Mouse (Mus musculus): ENCODE results near the gene Xrra1. TPM values are rescaled to one million over a fixed set of nuclear protein-coding genes. Genes with fewer than 3 reads are reported as not detected.

Xrra1 gene
- polyA plus RNA-seq, 1 experiment from 2014 or later: 0.42 TPM

DNA sequence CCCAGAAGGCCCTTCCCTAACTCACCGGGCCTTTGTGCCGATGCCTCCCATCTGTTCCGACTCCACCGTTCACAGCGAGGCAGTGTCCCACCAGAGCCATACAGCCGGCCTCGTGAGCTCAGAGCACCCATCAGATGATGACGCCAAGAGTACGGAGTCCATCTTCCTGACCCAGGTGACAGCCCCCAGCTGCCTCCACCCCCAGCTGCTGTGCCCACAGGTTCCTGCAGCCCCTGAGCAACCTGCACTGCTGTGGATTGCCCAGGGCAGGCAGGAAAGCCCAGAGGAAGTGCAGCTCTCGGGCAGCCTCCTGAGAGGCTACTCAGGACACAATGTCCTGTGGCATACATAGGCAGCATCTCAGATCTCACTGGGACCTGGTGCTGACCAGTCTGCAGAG is 55.4 kb downstream of the Xrra1 start:
- no peak for ATAC-seq (ENCODE audit: low read depth)
- Histone ChIP-seq H3K4me2 (ENCODE audit: low read depth, low read length) (no peak overlapping the region), H3K36me3 (ENCODE audit: control insufficient read depth, insufficient read depth, low read length) (peaks cover under 1% of the 10 kb centered on the region; the same call in 1 of the 2 replicates), H3K4me3 (ENCODE audit: low read depth, low read length) (no peak overlapping the region), H3K9me3 (ENCODE audit: control insufficient read depth, low read length) (no peaks in the 10 kb centered on the region), H3K27ac (replicated peaks; ENCODE audit: low read depth, low read length) (no peak overlapping the region), H3K27me3 (replicated peaks; ENCODE audit: control insufficient read depth, insufficient read depth, low read length) (peaks cover 18% of the 10 kb centered on the region; the same call in 1 of the 2 replicates), H3K4me1 (ENCODE audit: control insufficient read depth, insufficient read depth, low read length) (peaks cover 12% of the 10 kb centered on the region; the same call in 1 of the 2 replicates), H3K9ac (ENCODE audit: low read depth, low read length) (no peak overlapping the region)
- DNase-seq (ENCODE audit: low spot score): no peak
- 89% methylated on average over 9 of the region's 10 CpGs for WGBS

DNA sequence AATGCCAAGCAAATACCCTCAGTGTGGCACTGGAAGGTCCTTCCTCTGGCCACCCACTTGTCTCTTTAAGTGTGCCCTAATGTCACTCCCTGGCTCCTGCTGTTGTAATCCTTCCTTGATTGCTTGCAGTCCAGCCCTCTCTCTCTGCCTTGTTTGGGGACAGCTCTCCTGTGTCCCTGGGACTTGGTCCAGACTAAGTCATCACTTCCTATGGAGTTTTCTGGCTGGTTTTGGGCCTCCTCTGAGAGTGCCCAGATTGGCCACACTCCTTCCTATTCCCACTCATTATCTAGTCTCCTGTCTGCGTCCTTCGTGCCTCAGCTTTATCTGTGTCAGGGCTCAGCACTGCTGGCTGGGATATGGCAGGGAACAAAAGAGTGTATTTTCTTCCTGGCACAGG is 56.6 kb downstream of the Xrra1 start:
- Histone ChIP-seq H3K4me1 (ENCODE audit: control insufficient read depth, insufficient read depth, low read length) (peaks cover 12% of the 10 kb centered on the region; the same call in 1 of the 2 replicates), H3K27ac (replicated peaks; ENCODE audit: low read depth, low read length) (no peak overlapping the region), H3K36me3 (ENCODE audit: control insufficient read depth, insufficient read depth, low read length) (peaks cover 4% of the 10 kb centered on the region; the same call in 1 of the 2 replicates), H3K9me3 (ENCODE audit: control insufficient read depth, low read length) (no peaks in the 10 kb centered on the region), H3K4me3 (ENCODE audit: low read depth, low read length) (no peak overlapping the region), H3K27me3 (replicated peaks; ENCODE audit: control insufficient read depth, insufficient read depth, low read length) (peaks cover 21% of the 10 kb centered on the region; the same call in 1 of the 2 replicates), H3K9ac (ENCODE audit: low read depth, low read length) (no peak overlapping the region), H3K4me2 (ENCODE audit: low read depth, low read length) (no peak overlapping the region)
- 76% methylated on average over 2 of the region's 2 CpGs for whole genome bisulfite sequencing
- ATAC-seq (ENCODE audit: low read depth): no peak
- no peak for DNase-seq (ENCODE audit: low spot score)

DNA sequence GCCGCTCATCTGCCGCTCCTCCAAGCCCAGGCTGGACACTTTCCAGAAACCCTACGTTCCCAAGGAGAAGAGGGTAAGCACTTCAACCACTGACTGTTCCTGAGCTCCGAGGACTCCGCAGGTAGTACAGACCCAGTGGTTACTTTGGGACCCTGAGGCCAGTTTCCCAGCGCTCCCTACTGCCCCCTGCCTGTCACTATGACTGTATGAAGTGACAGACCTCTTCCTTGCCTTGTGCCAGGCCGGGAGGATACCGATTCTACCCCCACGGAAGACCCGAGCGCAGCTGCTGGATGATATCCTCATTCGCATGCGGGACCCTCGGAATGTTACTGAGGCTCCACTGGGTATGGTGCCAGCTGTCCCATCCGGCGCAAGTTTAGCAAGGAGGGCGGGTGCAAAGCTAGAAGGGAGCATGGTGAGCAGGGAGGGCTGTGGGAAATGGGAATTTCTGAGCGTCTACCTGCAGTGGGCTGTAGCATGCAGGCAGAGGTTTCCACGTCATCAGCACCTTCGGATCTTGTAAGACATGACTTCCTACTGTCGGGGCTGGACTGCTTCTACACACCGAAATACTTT is 57.9 kb downstream of the Xrra1 start:
- ATAC-seq (ENCODE audit: low read depth) (peak; percentile 60), DNase-seq (ENCODE audit: low spot score) (peak; percentile 41)
- Histone ChIP-seq H3K4me2 (ENCODE audit: low read depth, low read length) (peak overlapping the region; percentile 87), H3K27me3 (replicated peaks; ENCODE audit: control insufficient read depth, insufficient read depth, low read length) (peaks cover 21% of the 10 kb centered on the region; the same call in 1 of the 2 replicates), H3K36me3 (ENCODE audit: control insufficient read depth, insufficient read depth, low read length) (peaks cover 9% of the 10 kb centered on the region), H3K27ac (replicated peaks; ENCODE audit: low read depth, low read length) (no peak overlapping the region), H3K9ac (ENCODE audit: low read depth, low read length) (peak overlapping the region; percentile 61), H3K9me3 (ENCODE audit: control insufficient read depth, low read length) (no peaks in the 10 kb centered on the region), H3K4me3 (ENCODE audit: low read depth, low read length) (peak overlapping the region; percentile 40), H3K4me1 (ENCODE audit: control insufficient read depth, insufficient read depth, low read length) (peaks cover 12% of the 10 kb centered on the region; the same call in 1 of the 2 replicates)
- 4% methylated on average over 22 of the region's 22 CpGs for WGBS

- WGBS: 2% methylated on average over 34 of the region's 36 CpGs
- Histone ChIP-seq H3K4me2 (ENCODE audit: low read depth, low read length) (peak overlapping the region; percentile 87), H3K27me3 (replicated peaks; ENCODE audit: control insufficient read depth, insufficient read depth, low read length) (peaks cover 21% of the 10 kb centered on the region; the same call in 1 of the 2 replicates), H3K4me1 (ENCODE audit: control insufficient read depth, insufficient read depth, low read length) (peaks cover 12% of the 10 kb centered on the region; the same call in 1 of the 2 replicates), H3K4me3 (ENCODE audit: low read depth, low read length) (peak overlapping the region; percentile 40), H3K9ac (ENCODE audit: low read depth, low read length) (peak overlapping the region; percentile 61), H3K27ac (replicated peaks; ENCODE audit: low read depth, low read length) (no peak overlapping the region), H3K9me3 (ENCODE audit: control insufficient read depth, low read length) (no peaks in the 10 kb centered on the region), H3K36me3 (ENCODE audit: control insufficient read depth, insufficient read depth, low read length) (peaks cover 12% of the 10 kb centered on the region)
- ATAC-seq (ENCODE audit: low read depth) (peak; percentile 73), DNase-seq (ENCODE audit: low spot score) (peak; percentile 64)
These were observed 58.5 kb downstream of the Xrra1 start for GRCm38 (mm10) chr7:99917320-99917844.

DNA sequence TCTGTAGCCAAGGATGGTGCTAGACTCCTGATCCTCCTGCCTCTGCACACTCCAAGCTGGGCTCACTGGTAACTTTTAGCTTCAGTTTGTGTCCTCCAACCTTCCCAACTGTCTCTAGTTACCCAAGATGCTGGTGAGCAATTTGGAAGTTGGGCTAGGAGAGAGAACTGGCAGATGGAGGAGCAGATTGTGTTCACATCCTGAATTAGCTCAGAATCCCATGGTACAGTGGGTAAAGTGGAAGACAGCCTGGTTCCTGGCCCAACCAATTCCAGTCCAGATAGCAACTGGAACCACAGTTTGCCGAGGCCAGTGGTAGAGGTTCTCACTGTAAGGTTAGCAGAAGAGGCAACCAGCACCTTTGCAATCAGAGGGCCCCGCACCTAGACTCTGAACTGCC is 60.2 kb downstream of the Xrra1 start:
- no peak overlapping the region for H3K9ac ChIP-seq (ENCODE audit: low read depth, low read length)
- no peak for ATAC-seq (ENCODE audit: low read depth)
- no peak for DNase-seq (ENCODE audit: low spot score)

GRCm38 (mm10) chr7:99919971-99920370 is 61.1 kb downstream of the Xrra1 start:
- no peak for DNase-seq (ENCODE audit: low spot score)
- ATAC-seq (ENCODE audit: low read depth): no peak
- peaks cover 35% of the 10 kb centered on the region for H3K36me3 ChIP-seq (ENCODE audit: control insufficient read depth, insufficient read depth, low read length)

More for the DNA sequence above, 60.2 kb downstream of the Xrra1 start:
- no peaks in the 10 kb centered on the region for H3K9me3 ChIP-seq (ENCODE audit: control insufficient read depth, low read length)
- H3K4me1 ChIP-seq (ENCODE audit: control insufficient read depth, insufficient read depth, low read length): peaks cover 12% of the 10 kb centered on the region; the same call in 1 of the 2 replicates
- no peak overlapping the region for H3K27ac ChIP-seq (replicated peaks; ENCODE audit: low read depth, low read length)
- WGBS: 100% methylated on average over 2 of the region's 2 CpGs
- peaks cover 21% of the 10 kb centered on the region; the same call in 1 of the 2 replicates for H3K27me3 ChIP-seq (replicated peaks; ENCODE audit: control insufficient read depth, insufficient read depth, low read length)
- H3K36me3 ChIP-seq (ENCODE audit: control insufficient read depth, insufficient read depth, low read length): peaks cover 27% of the 10 kb centered on the region
- H3K4me2 ChIP-seq (ENCODE audit: low read depth, low read length): no peak overlapping the region
- no peak overlapping the region for H3K4me3 ChIP-seq (ENCODE audit: low read depth, low read length)

DNA sequence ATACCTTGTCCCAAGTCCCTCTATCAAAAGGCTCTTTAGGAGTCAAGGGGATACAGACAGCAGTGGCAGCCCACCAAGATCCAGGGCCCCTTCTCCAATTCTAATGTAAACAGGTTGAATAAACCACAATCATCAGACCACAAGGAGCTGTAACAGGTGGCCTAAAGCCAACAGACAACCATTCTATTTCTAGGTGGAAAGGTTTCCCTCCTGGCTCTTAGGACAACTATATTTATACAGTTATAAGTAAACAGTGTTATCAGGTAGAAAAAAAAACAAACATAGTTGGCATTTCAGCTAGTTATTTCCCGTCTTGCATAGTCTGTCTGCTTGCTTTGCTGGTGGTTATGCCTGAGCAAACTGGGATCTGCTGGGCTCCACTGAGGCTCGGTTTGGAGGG is 61.5 kb downstream of the Xrra1 start:
- WGBS: 79% methylated on average over 2 of the region's 2 CpGs
- H3K9me3 ChIP-seq (ENCODE audit: control insufficient read depth, low read length): no peaks in the 10 kb centered on the region
- no peak for DNase-seq (ENCODE audit: low spot score)
- H3K27me3 ChIP-seq (replicated peaks; ENCODE audit: control insufficient read depth, insufficient read depth, low read length): peaks cover 21% of the 10 kb centered on the region; the same call in 1 of the 2 replicates
- ATAC-seq (ENCODE audit: low read depth): no peak
- H3K4me2 ChIP-seq (ENCODE audit: low read depth, low read length): no peak overlapping the region
- H3K4me3 ChIP-seq (ENCODE audit: low read depth, low read length): no peak overlapping the region
- peaks cover 39% of the 10 kb centered on the region for H3K36me3 ChIP-seq (ENCODE audit: control insufficient read depth, insufficient read depth, low read length)
- H3K27ac ChIP-seq (replicated peaks; ENCODE audit: low read depth, low read length): no peak overlapping the region
- H3K9ac ChIP-seq (ENCODE audit: low read depth, low read length): no peak overlapping the region
- H3K4me1 ChIP-seq (ENCODE audit: control insufficient read depth, insufficient read depth, low read length): peaks cover 12% of the 10 kb centered on the region; the same call in 1 of the 2 replicates

More at GRCm38 (mm10) chr7:99919971-99920370, 61.1 kb downstream of the Xrra1 start:
- Histone ChIP-seq H3K9me3 (ENCODE audit: control insufficient read depth, low read length) (no peaks in the 10 kb centered on the region), H3K9ac (ENCODE audit: low read depth, low read length) (no peak overlapping the region), H3K4me3 (ENCODE audit: low read depth, low read length) (no peak overlapping the region), H3K4me2 (ENCODE audit: low read depth, low read length) (no peak overlapping the region), H3K27me3 (replicated peaks; ENCODE audit: control insufficient read depth, insufficient read depth, low read length) (peaks cover 21% of the 10 kb centered on the region; the same call in 1 of the 2 replicates), H3K4me1 (ENCODE audit: control insufficient read depth, insufficient read depth, low read length) (peaks cover 12% of the 10 kb centered on the region; the same call in 1 of the 2 replicates), H3K27ac (replicated peaks; ENCODE audit: low read depth, low read length) (no peak overlapping the region)
- 84% methylated on average over 6 of the region's 6 CpGs for WGBS

GRCm38 (mm10) chr7:99926916-99927714 is 68.2 kb downstream of the Xrra1 start:
- no peaks in the 10 kb centered on the region for H3K9me3 ChIP-seq (ENCODE audit: control insufficient read depth, low read length)
- H3K9ac ChIP-seq (ENCODE audit: low read depth, low read length): no peak overlapping the region
- no peaks in the 10 kb centered on the region for H3K4me1 ChIP-seq (ENCODE audit: control insufficient read depth, insufficient read depth, low read length)
- H3K27me3 ChIP-seq (replicated peaks; ENCODE audit: control insufficient read depth, insufficient read depth, low read length): no peaks in the 10 kb centered on the region
- no peak; the same call in 1 of the 2 replicates for ATAC-seq (ENCODE audit: low read depth)
- no peak overlapping the region for H3K27ac ChIP-seq (replicated peaks; ENCODE audit: low read depth, low read length)
- peak; percentile 80 for DNase-seq (ENCODE audit: low spot score)
- no peak overlapping the region for H3K4me2 ChIP-seq (ENCODE audit: low read depth, low read length)
- H3K36me3 ChIP-seq (ENCODE audit: control insufficient read depth, insufficient read depth, low read length): peaks cover 65% of the 10 kb centered on the region
- WGBS: 76% methylated on average over 10 of the region's 10 CpGs
- no peak overlapping the region for H3K4me3 ChIP-seq (ENCODE audit: low read depth, low read length)
